Mouse (Mus musculus): ENCODE measurements around the gene Adamts12.

Adamts12 gene

DNA sequence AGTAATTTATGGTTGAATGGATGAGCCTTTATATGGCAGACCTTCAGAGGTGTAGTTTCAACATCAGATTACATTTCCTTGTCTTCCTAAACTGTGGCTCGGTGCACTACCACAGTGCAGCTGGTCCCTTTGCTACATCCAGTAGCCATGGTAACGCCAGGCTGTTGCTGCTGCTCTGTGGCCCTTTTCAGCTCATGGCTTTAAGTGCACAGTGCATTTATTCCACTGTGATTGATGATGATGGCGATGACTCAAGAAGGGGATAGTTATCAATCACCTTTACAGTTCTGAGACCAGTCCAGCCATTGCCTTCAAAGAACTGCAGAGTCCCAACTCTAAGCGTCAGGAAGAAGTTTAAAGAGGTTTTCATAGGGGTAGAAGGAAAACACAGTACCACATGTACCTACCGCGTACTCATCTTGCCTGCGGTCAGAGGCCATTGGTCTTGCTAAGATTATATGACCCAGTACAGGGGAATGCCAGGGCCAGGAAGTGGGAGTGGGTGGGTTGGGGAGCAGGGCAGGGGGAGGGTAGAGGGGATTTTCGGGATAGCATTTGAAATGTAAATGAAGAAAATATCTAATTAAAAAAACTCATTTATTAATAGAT, 18.5 kb downstream of the Adamts12 start:
- no peak for DNase-seq (ENCODE audit: low spot score)

DNA sequence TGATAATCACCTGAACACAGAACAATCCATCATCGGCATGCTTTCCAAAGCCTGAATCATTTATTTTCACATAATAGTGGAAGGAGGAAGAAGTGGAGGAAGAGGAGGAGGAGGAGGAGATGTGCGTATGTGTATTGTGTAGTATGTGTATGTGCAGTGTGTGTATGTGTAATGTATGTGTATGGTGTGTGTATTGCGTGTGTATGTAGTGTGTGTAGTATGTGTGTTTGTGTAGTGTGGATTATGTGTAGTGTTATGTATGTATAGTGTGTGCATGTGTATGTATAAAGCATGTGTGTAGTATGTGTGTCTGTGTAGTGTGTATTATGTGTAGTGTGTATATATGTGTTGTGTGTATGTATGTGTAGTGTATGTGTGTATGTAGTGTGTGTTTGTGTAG, 19.1 kb downstream of the Adamts12 start:
- DNase-seq (ENCODE audit: low spot score) = no peak

DNA sequence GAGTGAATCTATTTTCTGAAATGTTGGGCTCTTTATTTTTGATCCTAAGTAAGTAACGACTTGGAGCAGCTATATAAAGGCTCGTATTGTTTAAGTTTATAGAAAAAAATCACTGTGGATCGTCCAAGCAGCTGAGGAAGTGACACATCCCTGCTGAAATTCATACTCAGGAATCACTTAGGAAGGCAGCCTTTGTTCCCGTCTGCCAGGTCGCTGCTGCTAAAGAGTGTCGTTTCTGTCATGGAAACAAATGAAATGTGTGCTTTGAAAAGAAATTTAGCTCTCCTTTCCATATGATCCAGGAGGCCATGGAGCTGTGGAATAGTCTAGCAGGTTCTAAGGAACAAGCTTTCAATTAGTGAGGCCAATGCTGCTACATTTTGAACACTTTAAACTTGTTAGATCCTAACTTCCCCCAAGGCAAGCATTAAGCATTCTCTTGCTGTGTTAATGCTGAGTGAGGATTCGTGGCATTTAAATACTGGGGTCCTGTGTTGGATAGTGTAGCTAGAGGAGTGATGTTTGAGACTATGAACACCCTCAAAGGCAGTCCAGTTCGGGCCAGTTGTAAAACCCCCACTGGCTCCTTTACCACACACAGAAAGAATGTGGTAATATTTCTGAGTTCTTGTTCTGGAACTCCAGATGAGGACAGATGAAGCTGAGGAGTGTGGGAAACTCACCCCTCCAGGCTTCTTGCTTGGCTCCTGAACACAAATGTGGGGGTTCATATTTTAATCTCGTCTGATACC, 19.8 kb downstream of the Adamts12 start:
- DNase-seq (ENCODE audit: low spot score) = no peak

DNA sequence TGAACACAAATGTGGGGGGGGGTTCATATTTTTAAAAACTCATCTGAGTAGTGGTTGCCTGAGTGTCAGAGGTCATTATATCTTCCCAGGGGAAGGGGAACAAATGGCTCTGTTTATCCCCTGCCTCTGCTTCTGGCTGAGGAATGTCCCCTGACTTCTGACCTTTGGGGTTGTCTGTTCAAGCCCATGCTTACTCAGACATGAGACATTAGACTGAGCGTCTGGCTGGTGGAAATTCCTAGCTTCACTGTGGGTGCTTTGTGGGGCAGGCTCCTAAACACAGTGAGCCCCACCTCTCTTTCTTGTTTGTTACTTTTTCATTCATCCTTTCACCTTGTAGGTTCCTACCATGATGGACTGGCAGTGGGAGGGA, 20.4 kb downstream of the Adamts12 start:
- DNase-seq (ENCODE audit: low spot score) = no peak

DNA sequence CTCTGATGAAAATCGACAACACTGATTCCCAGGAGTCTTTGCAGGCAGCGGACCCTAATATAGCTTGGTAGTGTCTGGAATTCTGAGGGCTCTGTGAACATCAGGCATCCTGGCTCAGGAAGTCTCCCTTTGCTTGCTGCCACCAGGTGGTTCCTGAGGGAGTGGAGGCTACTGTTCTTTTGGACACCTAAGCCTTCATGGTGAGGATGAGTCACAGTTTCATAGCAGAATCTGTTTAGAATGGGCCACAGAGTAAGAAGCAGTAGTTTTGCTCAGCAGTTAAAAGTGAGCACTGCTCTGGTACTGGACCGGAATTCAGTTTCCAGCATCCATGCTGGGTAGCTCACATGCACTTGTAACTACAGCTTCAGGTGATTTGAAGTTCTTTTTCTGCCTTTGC, 24.9 kb downstream of the Adamts12 start:
- no peak for DNase-seq (ENCODE audit: low spot score)

DNA sequence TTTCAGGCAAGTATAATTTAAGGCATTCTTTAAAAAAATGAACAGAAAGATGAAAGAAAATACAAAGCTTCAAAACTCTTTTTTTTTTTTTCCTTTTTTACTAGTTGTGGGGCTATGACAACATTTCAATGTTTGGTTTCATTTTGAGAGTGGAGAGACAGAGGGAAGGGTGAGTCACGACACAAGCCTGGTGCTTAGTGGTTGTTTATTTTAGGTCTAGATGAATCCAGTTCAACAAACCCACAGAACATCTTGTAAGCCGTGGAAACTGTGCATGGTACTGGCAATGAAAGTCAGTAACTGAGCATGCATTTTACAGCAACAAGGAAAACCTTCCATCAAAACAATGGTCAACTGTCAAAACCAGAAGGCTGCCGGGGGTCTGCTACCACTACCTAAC, 31.0 kb downstream of the Adamts12 start:
- DNase-seq (ENCODE audit: low spot score) = peak; percentile 11

DNA sequence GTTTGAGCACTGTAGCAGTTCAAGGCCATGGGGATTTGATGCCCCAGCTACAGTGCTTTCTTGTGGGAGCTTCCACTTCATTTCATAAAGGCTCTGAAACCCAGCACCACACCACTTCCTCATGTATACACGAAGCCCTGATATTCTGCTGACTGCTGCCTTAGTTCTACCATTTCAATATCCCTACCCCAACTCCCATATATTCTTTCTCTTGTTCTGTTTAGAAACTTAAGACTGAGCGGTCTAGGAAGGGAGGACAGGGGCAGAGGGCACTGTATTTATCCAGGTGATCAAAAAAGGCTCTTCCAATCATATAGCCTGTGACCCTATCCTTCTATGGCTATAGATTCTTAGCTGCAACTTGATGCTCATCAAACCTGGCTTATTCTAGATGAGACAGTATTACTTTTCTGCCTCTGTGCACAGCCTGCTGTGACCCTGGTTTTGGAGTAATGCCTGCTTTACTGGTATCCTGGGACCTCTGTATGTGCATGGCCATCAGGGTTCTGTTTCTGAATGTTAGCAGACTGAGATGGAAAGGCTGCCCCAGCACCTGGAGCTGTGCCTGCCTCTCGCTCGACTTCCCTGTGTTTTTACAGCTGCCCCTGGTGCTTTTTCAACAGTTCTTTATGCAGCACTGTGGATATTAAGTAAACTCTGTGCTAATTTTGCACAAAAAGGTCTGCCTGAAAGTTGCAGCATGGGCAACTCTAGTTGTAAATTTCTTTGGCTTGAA, 33.5 kb downstream of the Adamts12 start:
- no peak for DNase-seq (ENCODE audit: low spot score)

DNA sequence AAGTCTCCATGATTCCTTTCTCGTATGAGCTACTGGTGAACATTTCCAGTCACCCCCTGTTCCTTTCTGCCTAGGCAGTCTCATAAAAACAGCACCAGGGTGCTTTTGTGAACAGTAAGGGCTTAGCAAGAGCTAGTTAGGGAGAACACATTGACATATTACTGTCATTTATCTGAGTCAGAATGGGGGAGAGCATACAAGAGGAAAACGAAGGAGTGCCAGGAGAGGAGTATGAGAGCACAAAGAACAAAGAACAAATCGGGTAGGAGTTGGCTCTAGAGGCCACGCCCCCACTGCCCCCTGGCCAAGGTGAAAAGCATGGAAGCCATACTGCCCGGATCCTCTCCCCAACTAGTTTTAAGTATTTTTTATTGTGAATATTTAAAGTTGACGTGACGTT, 34.4 kb downstream of the Adamts12 start:
- DNase-seq (ENCODE audit: low spot score) = no peak

DNA sequence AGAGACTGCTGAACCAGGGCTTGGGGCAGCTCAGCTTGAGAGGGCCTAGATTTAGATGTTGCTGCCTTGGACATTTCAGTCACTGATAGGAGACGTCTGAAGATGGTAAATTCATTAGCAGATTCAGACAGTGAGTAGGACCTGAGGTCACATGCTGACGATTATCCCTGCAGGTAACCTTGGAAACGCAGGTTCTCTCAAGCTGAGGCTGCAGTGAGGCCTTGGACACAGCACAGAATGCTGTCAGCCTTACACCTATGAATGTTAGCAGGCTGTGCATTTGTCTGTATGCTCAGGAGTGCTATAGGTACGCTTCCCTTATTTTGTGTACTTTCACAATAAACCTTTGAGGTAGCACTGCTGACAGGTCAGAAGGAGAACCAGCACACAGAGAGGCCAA, 36.3 kb downstream of the Adamts12 start:
- no peak for DNase-seq (ENCODE audit: low spot score)

DNA sequence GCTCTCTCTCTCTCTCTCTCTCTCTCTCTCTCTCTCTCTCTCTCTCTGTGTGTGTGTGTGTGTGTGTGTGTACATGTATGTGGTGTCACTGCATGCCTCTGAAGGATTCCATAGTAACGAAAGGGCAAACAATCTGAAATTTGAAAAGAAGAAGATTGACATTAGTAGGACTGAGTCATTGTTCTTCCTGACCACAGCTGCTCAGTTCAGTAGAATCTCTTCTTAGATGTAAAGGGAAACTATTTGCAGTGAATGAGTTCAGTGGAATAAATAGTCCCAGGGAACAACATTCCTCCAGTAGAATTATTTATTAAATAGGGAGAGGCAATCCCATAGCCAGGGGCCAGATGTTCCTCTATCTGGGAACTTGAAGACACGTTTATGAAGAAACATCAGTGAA, 40.5 kb downstream of the Adamts12 start:
- DNase-seq (ENCODE audit: low spot score) = no peak

DNA sequence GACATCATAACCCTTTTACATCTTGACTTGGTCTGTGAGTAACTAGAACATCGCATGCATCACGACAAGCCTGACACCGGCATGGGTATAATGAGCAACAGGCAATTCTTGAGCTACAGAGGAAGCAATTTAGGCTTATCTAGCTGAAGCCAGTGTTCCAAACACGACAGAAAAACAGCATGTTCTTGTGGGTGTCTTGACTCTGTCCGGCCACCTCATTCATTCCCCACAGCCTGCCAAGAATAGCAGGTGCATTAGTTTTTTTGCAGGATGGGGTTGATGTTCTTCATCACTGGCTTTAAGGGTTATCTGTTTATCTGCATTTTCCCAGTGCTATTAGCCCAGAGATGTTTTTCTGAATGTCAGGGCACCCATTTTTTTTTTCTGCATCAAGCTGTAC, 42.8 kb downstream of the Adamts12 start:
- no peak for DNase-seq (ENCODE audit: low spot score)

DNA sequence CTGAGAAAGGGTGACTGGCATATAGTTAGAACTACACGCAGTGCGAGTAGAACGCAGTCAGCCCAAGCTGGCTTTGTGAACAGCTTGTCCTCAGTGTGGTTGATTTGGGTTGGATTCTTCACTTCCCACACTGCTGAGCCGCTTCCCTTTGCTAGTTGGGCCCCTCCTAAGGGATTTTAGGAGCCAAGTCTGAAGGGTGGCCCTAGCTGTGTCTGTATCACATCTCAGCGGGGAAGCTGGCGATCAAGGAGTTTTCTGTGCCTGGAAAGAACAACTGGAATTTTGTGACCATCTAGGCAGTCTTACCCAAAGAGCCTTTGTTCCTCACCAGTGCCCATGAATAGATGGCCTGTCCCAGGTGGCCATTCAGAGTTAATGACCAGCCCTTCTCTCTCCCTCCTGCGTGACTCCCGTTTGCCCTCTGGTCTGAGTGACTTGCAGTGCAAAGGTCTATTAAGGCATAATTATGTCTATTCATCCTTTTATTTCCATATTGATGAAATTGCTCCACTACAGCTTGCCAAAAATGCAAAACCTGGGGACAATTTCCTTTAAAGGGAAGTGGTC, 50.1 kb downstream of the Adamts12 start:
- DNase-seq (ENCODE audit: low spot score) = no peak

DNA sequence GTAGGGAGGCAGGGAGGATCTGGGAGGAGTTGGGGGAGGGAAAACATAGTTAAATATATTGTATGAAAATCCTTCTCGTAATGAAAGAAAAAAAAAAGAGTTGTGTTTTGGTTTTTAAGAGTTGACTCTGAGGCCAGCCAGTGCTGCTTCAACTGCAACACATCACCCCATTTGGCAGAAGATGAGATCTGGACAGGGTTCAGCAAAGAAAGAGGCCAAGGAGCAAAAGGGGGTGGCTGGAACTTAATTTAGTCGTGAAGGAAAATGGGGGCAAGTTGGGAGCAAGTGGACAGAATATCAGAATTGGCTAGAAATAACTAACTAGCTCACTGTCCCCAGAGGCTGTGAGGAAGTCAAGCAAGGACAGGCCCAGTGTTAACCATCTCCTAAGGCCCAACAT, 51.7 kb downstream of the Adamts12 start:
- DNase-seq (ENCODE audit: low spot score) = peak; percentile 50

DNA sequence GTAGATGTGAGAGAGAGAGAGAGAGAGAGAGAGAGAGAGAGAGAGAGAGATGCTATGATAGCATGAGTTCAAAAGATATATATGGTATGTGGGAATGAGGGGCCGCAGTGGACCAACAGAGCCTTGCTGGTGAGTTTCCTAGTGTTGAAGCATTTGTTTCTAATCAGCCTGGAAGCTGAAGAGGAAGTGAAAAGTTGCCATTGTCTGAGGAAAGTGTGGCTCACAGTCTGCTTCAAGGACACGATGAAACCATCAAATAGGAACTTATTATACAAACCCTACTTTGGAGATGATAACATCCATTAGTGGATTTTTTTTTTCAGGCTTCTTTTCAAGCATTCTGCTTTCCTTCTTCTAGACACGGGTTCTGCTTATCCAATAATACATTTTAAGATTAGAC, 52.3 kb downstream of the Adamts12 start:
- no peak for DNase-seq (ENCODE audit: low spot score)

DNA sequence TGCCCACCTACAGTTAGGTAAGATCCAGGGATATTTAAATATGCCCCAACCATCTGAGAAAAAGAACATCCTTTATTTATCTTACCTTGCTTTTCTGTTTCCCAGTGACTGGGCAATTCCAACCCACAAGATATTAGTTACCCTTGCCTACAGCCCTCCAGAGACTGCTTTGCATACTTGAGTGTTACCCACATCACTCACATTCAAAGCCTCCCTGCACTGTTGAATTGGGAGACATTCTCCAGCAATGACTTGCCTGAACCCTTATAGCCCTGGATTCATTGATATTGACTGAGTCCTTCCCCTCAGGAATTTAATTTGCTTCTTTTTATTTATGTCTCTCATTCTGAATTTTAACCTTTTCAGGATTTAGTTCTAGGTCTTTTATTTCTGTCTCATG, 53.8 kb downstream of the Adamts12 start:
- DNase-seq (ENCODE audit: low spot score) = no peak

DNA sequence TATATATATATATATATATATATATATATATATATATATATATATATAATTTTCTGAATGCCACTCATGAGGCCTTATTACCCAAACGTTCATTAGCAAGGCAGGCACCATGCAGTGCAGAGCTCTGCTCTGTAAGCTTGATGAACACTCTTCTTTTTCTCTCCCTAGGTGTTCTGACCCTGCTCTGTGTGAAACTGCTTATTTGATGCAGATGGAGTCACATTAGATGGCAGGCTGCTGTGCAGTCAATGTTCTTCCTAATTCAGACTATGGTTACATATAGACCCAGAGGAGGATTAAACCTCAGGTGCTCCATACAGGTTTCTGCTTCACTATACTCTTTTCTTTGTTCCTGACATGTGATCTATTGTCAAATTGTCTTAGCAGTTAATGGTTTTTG, 57.1 kb downstream of the Adamts12 start:
- DNase-seq (ENCODE audit: low spot score) = no peak

DNA sequence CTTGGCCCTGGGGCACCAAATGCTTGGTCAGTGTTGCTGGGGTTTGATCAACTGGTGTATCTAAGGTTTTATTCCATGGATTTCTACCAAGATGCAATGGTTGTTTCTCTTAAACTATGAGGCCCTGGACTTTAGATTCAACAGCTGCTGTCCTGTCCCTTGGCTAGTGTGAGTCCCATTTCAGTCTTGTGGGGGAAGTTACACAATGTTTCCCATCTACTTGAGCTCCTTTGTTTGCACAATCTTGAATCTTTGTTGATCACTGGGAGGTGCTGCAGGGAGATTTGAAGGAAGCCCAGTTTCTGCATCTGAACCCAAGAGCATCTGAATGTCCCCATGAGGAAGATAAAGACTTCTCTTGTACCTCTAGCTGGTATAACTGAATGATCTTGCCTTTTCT, 60.8 kb downstream of the Adamts12 start:
- no peak for DNase-seq (ENCODE audit: low spot score)

DNA sequence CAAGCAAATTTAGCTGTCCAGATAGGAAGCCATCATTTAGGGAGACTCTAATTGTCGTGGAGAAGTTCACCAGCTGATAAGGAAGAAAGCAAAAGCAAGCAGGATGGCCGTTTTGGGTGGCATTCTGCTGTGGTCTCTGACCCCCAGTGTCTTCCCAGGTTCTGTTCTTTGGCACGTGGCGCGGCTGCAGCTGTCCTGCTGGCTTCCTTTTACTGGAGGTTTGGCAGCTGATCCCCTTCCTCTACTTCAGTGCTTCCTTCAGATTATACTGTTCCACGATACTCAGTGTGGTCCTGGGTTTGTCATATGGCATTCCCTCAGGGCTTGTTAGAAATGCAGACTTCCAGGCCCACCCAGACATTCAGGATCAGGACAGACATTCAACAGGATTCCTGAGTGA, 63.9 kb downstream of the Adamts12 start:
- no peak for DNase-seq (ENCODE audit: low spot score)

DNA sequence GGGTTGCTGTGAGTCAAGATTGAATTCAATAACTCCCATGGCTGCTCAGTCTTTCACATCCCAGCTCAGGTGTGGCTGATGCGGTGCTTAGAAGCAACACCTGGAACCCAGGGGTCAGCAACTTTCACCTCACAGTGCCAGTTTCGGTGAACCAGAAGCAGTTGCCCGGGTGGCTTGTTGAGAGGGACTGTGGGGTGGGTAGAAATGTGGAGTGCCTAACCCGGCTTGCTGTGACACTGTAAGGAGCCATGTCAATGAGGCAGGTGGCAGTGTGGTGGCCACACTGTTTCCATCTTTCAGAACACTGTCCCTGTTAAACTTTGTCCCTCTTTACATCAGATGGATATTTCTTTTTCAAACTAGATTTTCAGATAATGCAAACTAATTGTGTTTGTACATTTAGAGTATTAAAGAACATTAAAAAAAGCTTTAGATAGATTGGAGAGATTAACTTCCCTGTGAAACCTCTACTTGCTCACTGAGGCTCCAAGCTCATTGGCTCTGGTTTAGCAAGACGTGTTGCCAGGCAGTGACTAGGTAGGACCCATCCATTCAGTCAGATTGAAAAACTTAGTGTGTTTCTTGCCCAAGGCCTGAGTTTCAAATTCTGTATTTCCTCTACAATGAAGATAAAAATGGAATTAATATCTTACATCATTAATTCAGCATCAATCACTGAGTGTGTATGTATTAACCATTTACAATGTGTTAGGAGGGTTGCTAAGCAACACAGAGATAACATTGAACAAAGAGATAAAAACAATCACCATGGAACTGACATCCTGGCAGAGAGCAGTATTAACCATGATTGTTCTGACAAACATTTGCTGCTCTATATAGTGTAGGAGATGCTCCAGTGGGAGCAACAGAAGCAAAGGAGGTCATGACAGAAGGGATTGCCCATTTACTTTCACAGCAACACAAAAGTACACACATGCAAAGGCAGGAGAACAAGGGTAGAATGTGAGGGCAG, 68.3 kb downstream of the Adamts12 start:
- no peak for DNase-seq (ENCODE audit: low spot score)

DNA sequence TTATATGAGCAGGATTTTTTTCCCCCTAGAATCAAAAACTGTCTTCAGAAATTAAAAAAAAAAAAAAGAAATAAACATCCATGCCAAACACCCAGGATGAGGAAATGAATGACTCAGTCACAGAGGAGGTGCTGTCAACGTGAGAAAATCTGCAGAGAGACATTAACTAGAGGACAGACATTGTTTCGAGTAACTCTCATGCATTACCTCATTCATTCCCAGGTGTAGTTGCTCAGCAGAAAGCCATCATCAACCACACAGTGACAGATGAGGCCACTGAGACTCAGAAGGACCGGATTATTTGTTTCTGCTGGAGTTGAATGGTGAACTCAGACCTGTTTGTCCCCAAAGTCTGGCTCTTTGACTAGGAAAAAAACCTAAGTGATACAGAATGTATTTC, 81.0 kb downstream of the Adamts12 start:
- DNase-seq (ENCODE audit: low spot score) = no peak

DNA sequence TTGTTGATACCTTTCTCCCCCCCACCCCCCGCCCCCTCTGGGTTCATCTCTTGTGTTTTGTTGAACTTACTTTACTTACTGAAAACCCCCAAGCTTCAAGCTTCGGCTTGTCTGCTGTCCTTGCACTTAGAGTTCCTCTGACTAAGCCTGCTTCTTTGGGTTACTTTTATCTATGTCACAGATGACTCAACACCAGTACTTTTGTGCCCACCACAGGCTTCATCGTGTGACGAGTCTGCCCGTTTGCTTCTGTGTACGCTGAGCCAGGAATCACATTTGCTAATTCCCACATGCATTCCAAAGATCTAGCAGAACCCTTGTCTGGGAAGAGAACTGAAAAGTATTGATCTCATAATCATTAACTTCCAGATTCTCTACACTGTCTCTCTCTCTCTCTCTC, 94.8 kb downstream of the Adamts12 start:
- no peak for DNase-seq (ENCODE audit: low spot score)

DNA sequence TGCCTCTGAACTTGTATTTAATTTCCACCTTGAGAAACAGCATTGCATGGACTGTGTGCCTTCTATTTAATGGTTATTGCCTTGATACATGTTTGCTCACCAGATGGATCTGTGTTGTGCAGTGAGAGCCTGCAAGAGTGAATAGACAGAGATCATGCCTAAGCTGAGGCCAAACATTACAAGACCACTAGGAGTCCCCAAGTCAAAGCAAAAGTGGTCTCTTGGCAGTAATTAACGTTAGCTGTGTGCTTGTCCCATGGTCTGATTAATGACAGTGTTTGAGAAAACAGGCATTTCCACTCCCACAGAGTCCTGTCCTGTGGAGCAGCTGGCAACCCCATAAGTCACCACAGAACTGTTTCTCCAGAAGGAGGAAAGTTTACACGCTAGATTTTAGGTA, 96.2 kb downstream of the Adamts12 start:
- DNase-seq (ENCODE audit: low spot score) = no peak
